Comparison of ENCODE assay signal across 9 mouse cellular contexts in genomic region chr4:101069154-101069971, GRCm38 (mm10). TPM values are rescaled to one million over a fixed set of nuclear protein-coding genes. Genes with fewer than 3 reads are reported as not detected.
DNase-seq lines count a peak whose midpoint lies in the region; ATAC-seq and TF ChIP-seq lines count a peak whose summit lies in the region.
"Had no signal": no experiment of that assay in that cellular context is flagged by ENCODE, and none has a peak within 500 bp of the region (broad histone marks: within the 10 kb centered on the region; RNA-seq: fewer than 3 reads in every experiment).

No protein-coding gene starts in this region.

- 0 out of 2 replicates have a peak, but pooled peaks cover 2% of the 10 kb centered on the region for H3K27me3 ChIP-seq in forebrain, embryonic 15.5 days
- peaks cover 9% of the 10 kb centered on the region; the same call in 1 of the 2 replicates for H3K27me3 ChIP-seq in hindbrain, embryonic 10.5 days (ENCODE audit: insufficient read depth, poor library complexity, severe bottlenecking)

- intact Hi-C loops in left cerebral cortex, adult 2 months (cut with DNase I), result no loop called here

- H3K4me1 ChIP-seq in ES-E14 (ENCODE audit: control insufficient read depth in 2 of 2, insufficient read depth in 2 of 2, low read length in 2 of 2, poor library complexity in 1 of 2), result no peaks in the 10 kb centered on the region
- peaks cover 12% of the 10 kb centered on the region; the same call in 1 of the 2 replicates for H3K4me1 ChIP-seq in forebrain, embryonic 15.5 days
- peaks cover 22% of the 10 kb centered on the region; the same call in 1 of the 2 replicates for H3K4me1 ChIP-seq in hindbrain, embryonic 10.5 days (replicated peaks)

- WGBS in forebrain, embryonic 15.5 days, result under 1% methylated on average over 55 of the region's 55 CpGs
- WGBS in hindbrain, embryonic 10.5 days, result 1% methylated on average over 55 of the region's 55 CpGs

- H3K9me3 ChIP-seq in ES-E14 (ENCODE audit: control insufficient read depth, insufficient read depth, low read depth, low read length), result no peaks in the 10 kb centered on the region
- H3K9me3 ChIP-seq in forebrain, embryonic 15.5 days, result no peaks in the 10 kb centered on the region
- H3K9me3 ChIP-seq in hindbrain, embryonic 10.5 days, result no peaks in the 10 kb centered on the region

- no peak for DNase-seq in ES-E14 (ENCODE audit: low read depth, low spot score)
- DNase-seq in cerebellum, adult 11-12 months, result peak; percentile 6
- peak; percentile 58 for DNase-seq in hindbrain, embryonic 10.5 days (ENCODE audit: low spot score)
- peak; percentile 23 to 29 for DNase-seq in left cerebral cortex, adult 2 months (ENCODE audit: extremely low spot score in 1 of 2, low spot score in 2 of 2)
- DNase-seq in lung, postnatal 4 days, result peak; percentile 49 to 63
- peak; percentile 44 to 47 for DNase-seq in right cerebral cortex, postnatal 10 days (ENCODE audit: low spot score in 2 of 2)
- DNase-seq in B cell, adult 2 months, result no peak

- peak overlapping the region; percentile 93 for H3K4me2 ChIP-seq in forebrain, embryonic 15.5 days (replicated peaks)

- peak; percentile 90 for ATAC-seq in forebrain, embryonic 15.5 days (replicated peaks)

- no peaks in the 10 kb centered on the region for H3K36me3 ChIP-seq in ES-E14 (ENCODE audit: control insufficient read depth, insufficient read depth, low read length, poor library complexity, severe bottlenecking)
- no peaks in the 10 kb centered on the region for H3K36me3 ChIP-seq in forebrain, embryonic 15.5 days
- H3K36me3 ChIP-seq in hindbrain, embryonic 10.5 days, result no peaks in the 10 kb centered on the region

- peak overlapping the region; percentile 82 for H3K9ac ChIP-seq in ES-E14 (ENCODE audit: insufficient read depth, low read depth, low read length, poor library complexity, severe bottlenecking)
- peak overlapping the region; percentile 64 for H3K9ac ChIP-seq in forebrain, embryonic 15.5 days (replicated peaks)

- H3K27ac ChIP-seq in ES-E14 (ENCODE audit: insufficient read depth, low read depth, low read length, poor library complexity, severe bottlenecking), result no peak overlapping the region
- H3K27ac ChIP-seq in forebrain, embryonic 15.5 days (replicated peaks), result no peak overlapping the region
- peak overlapping the region; percentile 92 for H3K27ac ChIP-seq in hindbrain, embryonic 10.5 days
- H3K27ac ChIP-seq in left cerebral cortex, adult 2 months, result peak overlapping the region; percentile 66

- peak overlapping the region; percentile 82 to 86 for H3K4me3 ChIP-seq in ES-E14 (ENCODE audit: insufficient read depth in 1 of 2, low read depth in 1 of 2, low read length in 2 of 2, poor library complexity in 1 of 2, severe bottlenecking in 1 of 2)
- H3K4me3 ChIP-seq in forebrain, embryonic 15.5 days, result peak overlapping the region; percentile 87
- peak overlapping the region; percentile 84 for H3K4me3 ChIP-seq in hindbrain, embryonic 10.5 days
- peak overlapping the region; percentile 65 for H3K4me3 ChIP-seq in left cerebral cortex, adult 2 months

- in situ Hi-C loops in ES-E14 (cut with MboI; ENCODE audit: low sequenced_read_pairs in 2 of 2, unreplicated experiment in 2 of 2), result no loop called here

- TF ChIP-seq CTCF in left cerebral cortex, adult 2 months (IDR thresholded peaks at IDR 0.05), result no peak

TF ChIP-seq in ES-E14, 5 proteins besides CTCF, POLR2A, EP300 and RAD21:
- TF ChIP-seq ZNF384 (IDR thresholded peaks at IDR 0.05; ENCODE audit: low read depth, low read length) (no peak), ZC3H11A (IDR thresholded peaks at IDR 0.05; ENCODE audit: borderline replicate concordance, low read depth, low read length) (no peak), HCFC1 (IDR thresholded peaks at IDR 0.05; ENCODE audit: borderline replicate concordance, insufficient read depth, low read length) (no peak), CHD2 (IDR thresholded peaks at IDR 0.05; ENCODE audit: low read depth, low read length) (no peak), MAFK (IDR thresholded peaks at IDR 0.05; ENCODE audit: insufficient read depth, low read depth, low read length) (no peak)
TF ChIP-seq in ES-E14: peak in this region for 0.

RNA-seq across cellular contexts. Expression of gene Raver2, which starts 0.6 kb away (rescaled TPM):
- 8.8 and 12.1 TPM in 2 replicates for total RNA-seq in ES-E14 (2012; rRNA removed)
- polyA plus RNA-seq in forebrain, embryonic 15.5 days (2015; fragmentation: Nextera tagmentation; extraction: Ambion mirVana), result 4.4 and 4.9 TPM in 2 replicates
- 9.1 and 12.2 TPM in 2 replicates for polyA plus RNA-seq in hindbrain, embryonic 10.5 days (2016; fragmentation: Nextera tagmentation; extraction: Ambion mirVana)
- total RNA-seq in left cerebral cortex, adult 2 months (2021), result 10 to 100 TPM; 18.1 to 22.3 TPM

RNA-seq across cellular contexts. Expression of gene Gm10577, which starts 48.9 kb away (rescaled TPM):
- total RNA-seq in ES-E14 (2012; rRNA removed), result not detected in 2 replicates
- not detected in 2 replicates for polyA plus RNA-seq in forebrain, embryonic 15.5 days (2015; fragmentation: Nextera tagmentation; extraction: Ambion mirVana)
- polyA plus RNA-seq in hindbrain, embryonic 10.5 days (2016; fragmentation: Nextera tagmentation; extraction: Ambion mirVana), result not detected in 2 replicates
- not detected for total RNA-seq in left cerebral cortex, adult 2 months (2021)
- total RNA-seq: neutrophil, adult 5-6 weeks had no signal

Comparison
In these comparisons a context has a peak if more than half of its experiments do, and no peak if none do; other contexts are left out.
1. DNase-seq: peak in cerebellum, adult 11-12 months (single experiment), hindbrain, embryonic 10.5 days (single experiment), left cerebral cortex, adult 2 months (2 of 2), lung, postnatal 4 days (2 of 2) and right cerebral cortex, postnatal 10 days (2 of 2); none in ES-E14 (single experiment) and B cell, adult 2 months (0 of 2).
2. H3K27ac ChIP-seq: peak in hindbrain, embryonic 10.5 days (single experiment) and left cerebral cortex, adult 2 months (single experiment); none in ES-E14 (single experiment) and forebrain, embryonic 15.5 days (single experiment).
3. Peak in every context shown above with its lines, with median percentiles within 50 percentile points of each other: H3K4me3 ChIP-seq.